Mouse (Mus musculus): ENCODE measurements around the gene Trcg1. TPM values are rescaled to one million over a fixed set of nuclear protein-coding genes. Genes with fewer than 3 reads are reported as not detected.
"Not testable (repeated sequence)": the region's sequence is repeated elsewhere in the genome, so short reads cannot be mapped to it uniquely, and the experiment has no call there.

The Trcg1 gene
- polyA plus RNA-seq, 1 experiment: not detected

DNA sequence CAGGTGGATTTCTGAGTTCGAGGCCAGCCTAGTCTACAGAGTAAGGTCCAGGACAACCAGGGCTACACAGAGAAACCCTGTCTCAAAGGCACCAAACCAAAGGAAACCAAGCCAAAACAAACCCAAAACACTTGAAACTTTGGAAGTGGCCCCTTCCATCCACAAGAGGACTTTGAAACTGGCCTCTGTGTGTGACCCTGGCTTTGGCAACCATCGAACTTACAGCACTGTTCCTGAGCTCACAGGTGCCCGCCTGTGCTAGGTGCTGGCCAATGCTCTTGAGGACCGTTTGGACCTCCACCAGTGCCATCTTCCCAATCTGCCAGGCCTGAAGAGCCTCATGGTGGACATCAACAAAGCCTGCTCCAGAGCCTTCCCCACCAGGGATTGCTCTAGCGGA lies 17.6 kb upstream of the Trcg1 start:
- no peaks in the 10 kb centered on the region; the same call in 1 of the 2 replicates for H3K9me3 ChIP-seq (ENCODE audit: control insufficient read depth, low read length)
- no peaks in the 10 kb centered on the region for H3K4me1 ChIP-seq (ENCODE audit: control insufficient read depth)
- TF ChIP-seq GATA1 (IDR thresholded peaks at IDR 0.05; ENCODE audit: low read length): no peak
- no peak for TF ChIP-seq TAL1 (IDR thresholded peaks at IDR 0.05; ENCODE audit: low read length)
- H3K36me3 ChIP-seq (ENCODE audit: control insufficient read depth): no peaks in the 10 kb centered on the region
- no peaks in the 10 kb centered on the region for H3K27me3 ChIP-seq (ENCODE audit: control insufficient read depth)
- no peak overlapping the region for H3K4me3 ChIP-seq (replicated peaks)

DNA sequence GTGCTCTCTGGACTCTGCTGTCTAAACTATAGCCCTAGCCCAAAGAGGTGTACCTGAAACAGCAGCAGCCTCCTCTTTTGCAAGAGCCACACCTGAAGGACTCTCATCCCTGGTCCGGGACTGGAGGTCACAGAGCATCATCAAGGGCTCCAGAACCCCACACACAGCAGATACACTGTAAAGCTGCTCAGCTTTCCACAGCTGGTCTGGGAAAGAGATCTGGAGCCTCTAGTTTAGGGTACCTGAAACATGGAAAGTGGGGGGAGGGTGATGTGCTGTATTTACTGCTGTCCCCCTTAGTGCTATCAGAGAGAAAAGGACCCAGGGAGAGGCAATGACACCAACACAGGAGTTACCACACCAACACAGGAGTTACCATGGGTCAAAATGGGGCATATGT lies 16.8 kb upstream of the Trcg1 start:
- no peaks in the 10 kb centered on the region for H3K36me3 ChIP-seq (ENCODE audit: control insufficient read depth)
- no peaks in the 10 kb centered on the region for H3K4me1 ChIP-seq (ENCODE audit: control insufficient read depth)
- H3K4me3 ChIP-seq (replicated peaks): no peak overlapping the region
- H3K27me3 ChIP-seq (ENCODE audit: control insufficient read depth): no peaks in the 10 kb centered on the region
- TF ChIP-seq TAL1 (IDR thresholded peaks at IDR 0.05; ENCODE audit: low read length) (no peak), GATA1 (IDR thresholded peaks at IDR 0.05; ENCODE audit: low read length) (no peak)
- no peaks in the 10 kb centered on the region; the same call in 1 of the 2 replicates for H3K9me3 ChIP-seq (ENCODE audit: control insufficient read depth, low read length)

DNA sequence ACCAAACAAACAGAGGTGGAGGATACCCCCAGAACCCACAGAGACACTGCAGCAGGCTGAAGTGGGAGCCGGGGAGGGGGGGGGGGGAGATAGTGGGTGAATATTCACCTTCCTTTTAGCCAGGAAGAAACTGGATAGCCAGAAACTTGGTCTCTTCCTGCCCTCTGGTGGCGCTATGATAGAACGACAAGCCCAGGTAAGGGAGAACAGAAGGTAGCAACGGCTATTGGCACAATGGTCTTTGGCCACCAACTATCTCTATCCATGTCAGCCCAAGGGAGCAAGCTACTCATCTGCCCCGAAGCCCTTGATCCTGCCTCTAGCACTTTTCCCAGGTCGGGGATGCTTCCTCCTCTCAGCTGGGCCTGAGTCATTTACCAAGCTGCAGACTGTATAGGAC lies 16.0 kb upstream of the Trcg1 start:
- H3K36me3 ChIP-seq (ENCODE audit: control insufficient read depth): no peaks in the 10 kb centered on the region
- TF ChIP-seq GATA1 (IDR thresholded peaks at IDR 0.05; ENCODE audit: low read length) (no peak), TAL1 (IDR thresholded peaks at IDR 0.05; ENCODE audit: low read length) (no peak)
- H3K27me3 ChIP-seq (ENCODE audit: control insufficient read depth): no peaks in the 10 kb centered on the region
- no peaks in the 10 kb centered on the region; the same call in 1 of the 2 replicates for H3K9me3 ChIP-seq (ENCODE audit: control insufficient read depth, low read length)
- H3K4me3 ChIP-seq (replicated peaks): no peak overlapping the region
- H3K4me1 ChIP-seq (ENCODE audit: control insufficient read depth): no peaks in the 10 kb centered on the region

DNA sequence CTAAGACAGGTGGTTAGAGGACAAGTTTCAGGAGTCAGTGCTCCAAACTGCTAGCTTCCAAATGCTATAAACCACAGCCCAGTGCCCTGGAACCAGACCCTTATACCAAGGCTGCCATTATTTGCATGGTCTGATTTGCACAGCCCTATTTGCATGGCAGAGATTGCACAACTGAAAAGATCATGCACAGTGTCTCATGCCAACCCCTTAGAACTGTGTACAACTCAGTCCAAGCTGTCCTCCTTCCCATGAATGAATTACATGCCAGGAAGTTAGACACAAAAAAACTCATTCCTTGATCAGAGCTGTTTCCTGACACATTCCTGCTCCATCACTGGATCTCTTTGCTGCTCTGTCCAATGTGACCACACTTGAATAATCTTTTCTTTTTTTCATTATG lies 13.0 kb upstream of the Trcg1 start:
- no peak overlapping the region for H3K4me3 ChIP-seq (replicated peaks)
- H3K27me3 ChIP-seq (ENCODE audit: control insufficient read depth): peaks cover 8% of the 10 kb centered on the region
- peaks cover 7% of the 10 kb centered on the region for H3K4me1 ChIP-seq (ENCODE audit: control insufficient read depth)
- H3K36me3 ChIP-seq (ENCODE audit: control insufficient read depth): no peaks in the 10 kb centered on the region
- no peaks in the 10 kb centered on the region for H3K9me3 ChIP-seq (ENCODE audit: control insufficient read depth, low read length)
- TF ChIP-seq TAL1 (IDR thresholded peaks at IDR 0.05; ENCODE audit: low read length) (no peak), GATA1 (IDR thresholded peaks at IDR 0.05; ENCODE audit: low read length) (no peak)

DNA sequence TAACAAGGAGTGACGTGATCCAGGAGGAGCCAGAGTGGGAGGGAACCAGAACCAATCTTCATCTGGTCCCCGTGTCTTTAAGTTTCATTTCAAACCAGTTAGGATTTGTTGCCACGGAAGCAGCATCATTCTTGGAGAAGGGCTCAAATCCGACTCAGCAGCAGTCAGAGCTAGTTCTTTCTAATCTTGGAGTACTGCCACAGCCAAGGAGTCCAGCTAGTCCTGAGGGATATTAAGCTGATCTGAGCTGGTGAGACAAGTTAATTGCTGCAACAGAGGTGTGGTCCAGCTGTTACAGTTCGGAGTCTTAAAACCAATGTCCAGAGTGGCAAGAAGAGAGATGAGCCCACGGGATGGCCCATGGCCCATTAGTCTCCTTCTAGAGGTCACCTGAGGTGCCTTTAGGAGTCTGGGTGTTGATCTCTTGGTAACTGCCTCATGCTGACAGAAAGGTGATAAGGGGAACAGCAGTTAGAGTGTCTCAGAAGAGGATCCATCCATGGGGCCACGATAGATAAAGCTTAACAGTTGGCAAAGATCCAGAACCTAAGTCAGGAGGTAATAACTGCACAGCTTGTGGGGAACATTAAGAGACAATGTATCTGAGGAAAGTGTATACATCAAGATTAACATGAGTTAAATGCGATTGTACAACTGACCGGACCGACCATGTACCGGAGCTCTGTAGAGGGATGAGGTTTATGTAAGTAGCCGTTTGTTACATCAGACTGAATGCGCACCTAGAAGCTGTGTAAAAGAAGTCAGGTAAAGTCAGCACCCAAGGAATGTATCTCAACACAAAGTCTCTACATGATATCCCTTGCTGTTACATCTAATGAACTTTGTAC lies 10.4 kb upstream of the Trcg1 start:
- Histone ChIP-seq H3K4me3 (replicated peaks) (no peak overlapping the region), H3K36me3 (ENCODE audit: control insufficient read depth) (no peaks in the 10 kb centered on the region), H3K27me3 (ENCODE audit: control insufficient read depth) (peaks cover 10% of the 10 kb centered on the region), H3K9me3 (ENCODE audit: control insufficient read depth, low read length) (no peaks in the 10 kb centered on the region), H3K4me1 (ENCODE audit: control insufficient read depth) (peaks cover 7% of the 10 kb centered on the region)
- TF ChIP-seq GATA1 (IDR thresholded peaks at IDR 0.05; ENCODE audit: low read length) (no peak), TAL1 (IDR thresholded peaks at IDR 0.05; ENCODE audit: low read length) (no peak)

DNA sequence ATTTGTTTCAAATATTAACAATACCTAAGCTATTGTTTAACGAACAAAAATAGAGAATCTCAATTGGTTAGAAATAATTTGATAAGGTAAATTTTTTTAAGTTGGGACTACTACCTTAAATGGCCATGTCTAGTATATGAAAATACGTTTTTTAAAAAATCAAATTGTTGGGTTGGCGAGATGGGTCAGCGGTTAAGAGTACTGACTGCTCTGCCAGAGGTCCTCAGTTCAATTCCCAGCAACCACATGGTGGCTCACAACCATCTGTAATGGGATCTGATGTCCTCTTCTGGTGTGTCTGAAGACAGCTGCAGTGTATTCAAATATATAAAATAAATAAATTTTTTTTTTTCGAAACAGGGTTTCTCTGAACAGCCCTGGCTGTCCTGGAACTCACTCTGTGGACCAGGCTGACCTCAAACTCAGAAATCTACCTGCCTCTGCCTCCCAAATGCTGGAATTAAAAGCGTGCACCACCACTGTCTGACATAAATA lies 9.7 kb upstream of the Trcg1 start:
- not testable (repeated sequence) for H3K9me3 ChIP-seq (ENCODE audit: control insufficient read depth, low read length); H3K4me3 ChIP-seq (replicated peaks); H3K27me3 ChIP-seq (ENCODE audit: control insufficient read depth); H3K4me1 ChIP-seq (ENCODE audit: control insufficient read depth); H3K36me3 ChIP-seq (ENCODE audit: control insufficient read depth)

DNA sequence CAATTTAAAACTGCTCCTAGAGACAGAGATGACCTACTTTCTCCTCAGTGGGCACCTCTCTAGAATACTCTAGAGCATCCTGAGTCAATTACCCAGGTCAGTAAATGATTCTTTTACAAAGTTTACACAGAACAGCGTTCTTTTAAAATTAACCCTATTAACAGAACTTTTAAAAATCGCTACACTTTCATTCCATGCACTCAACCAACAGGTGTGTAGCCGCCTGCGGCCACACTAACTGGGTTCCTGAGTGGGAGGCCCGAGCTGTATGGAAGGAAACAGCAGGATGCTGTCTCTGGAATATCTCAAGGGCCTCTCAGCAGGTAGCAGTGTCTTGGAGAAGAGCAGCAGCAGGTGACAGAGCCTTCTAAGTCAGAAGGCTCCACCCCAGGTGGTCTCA lies 9.2 kb upstream of the Trcg1 start:
- TF ChIP-seq TAL1 (IDR thresholded peaks at IDR 0.05; ENCODE audit: low read length) (no peak), GATA1 (IDR thresholded peaks at IDR 0.05; ENCODE audit: low read length) (no peak)
- Histone ChIP-seq H3K4me3 (replicated peaks) (no peak overlapping the region), H3K27me3 (ENCODE audit: control insufficient read depth) (peaks cover 10% of the 10 kb centered on the region), H3K36me3 (ENCODE audit: control insufficient read depth) (no peaks in the 10 kb centered on the region), H3K9me3 (ENCODE audit: control insufficient read depth, low read length) (no peaks in the 10 kb centered on the region), H3K4me1 (ENCODE audit: control insufficient read depth) (peaks cover 10% of the 10 kb centered on the region)

DNA sequence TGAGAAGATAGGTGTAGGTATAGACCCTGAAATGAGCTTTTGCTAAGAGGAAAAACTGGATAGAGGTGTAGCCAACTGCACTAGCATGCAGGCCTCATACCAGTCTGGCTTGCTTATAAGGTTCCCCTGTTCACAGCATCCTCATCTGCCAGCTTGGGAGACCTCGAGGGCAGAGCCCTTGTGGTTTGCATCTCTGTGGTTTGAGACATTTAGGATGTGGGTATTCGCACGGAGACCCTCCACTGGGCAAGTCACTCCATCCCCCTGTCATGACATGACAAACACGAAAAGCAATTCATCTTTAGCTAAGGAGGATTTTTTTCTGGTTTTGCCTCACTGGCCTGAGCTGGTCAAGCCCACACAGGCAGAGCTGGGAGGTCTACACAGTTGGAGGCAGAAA lies 8.2 kb upstream of the Trcg1 start:
- Histone ChIP-seq H3K9me3 (ENCODE audit: control insufficient read depth, low read length) (no peaks in the 10 kb centered on the region), H3K27me3 (ENCODE audit: control insufficient read depth) (peaks cover 10% of the 10 kb centered on the region), H3K4me1 (ENCODE audit: control insufficient read depth) (peaks cover 14% of the 10 kb centered on the region), H3K4me3 (replicated peaks) (no peak overlapping the region), H3K36me3 (ENCODE audit: control insufficient read depth) (no peaks in the 10 kb centered on the region)
- TF ChIP-seq GATA1 (IDR thresholded peaks at IDR 0.05; ENCODE audit: low read length): no peak
- no peak for TF ChIP-seq TAL1 (IDR thresholded peaks at IDR 0.05; ENCODE audit: low read length)

DNA sequence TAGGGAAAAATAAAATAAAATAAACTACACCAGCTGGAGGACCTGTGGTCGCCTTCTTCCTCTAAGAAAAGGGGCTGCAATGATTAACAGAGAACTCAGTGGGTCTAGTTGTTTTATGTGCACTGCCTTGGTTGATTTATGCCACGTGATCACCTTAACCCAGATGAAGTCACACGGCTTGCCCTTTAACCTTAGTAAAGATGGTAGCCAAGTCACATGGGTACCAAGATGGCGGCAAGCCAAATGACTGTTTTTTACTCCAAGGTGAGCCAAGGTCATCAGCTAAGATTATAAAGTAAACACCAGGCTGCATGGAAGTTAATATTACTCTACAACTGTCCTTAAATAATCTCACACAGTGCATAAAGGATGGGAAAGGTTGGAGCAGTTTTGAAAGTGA lies 6.6 kb upstream of the Trcg1 start:
- no peaks in the 10 kb centered on the region for H3K36me3 ChIP-seq (ENCODE audit: control insufficient read depth)
- H3K4me3 ChIP-seq (replicated peaks): no peak overlapping the region
- H3K4me1 ChIP-seq (ENCODE audit: control insufficient read depth): peaks cover 15% of the 10 kb centered on the region
- H3K27me3 ChIP-seq (ENCODE audit: control insufficient read depth): peaks cover 10% of the 10 kb centered on the region
- TF ChIP-seq GATA1 (IDR thresholded peaks at IDR 0.05; ENCODE audit: low read length) (no peak), TAL1 (IDR thresholded peaks at IDR 0.05; ENCODE audit: low read length) (no peak)
- H3K9me3 ChIP-seq (ENCODE audit: control insufficient read depth, low read length): no peaks in the 10 kb centered on the region
